Mouse (Mus musculus): ENCODE results near the gene Dpep3. TPM values are rescaled to one million over a fixed set of nuclear protein-coding genes. Genes with fewer than 3 reads are reported as not detected.
"Not testable (repeated sequence)": the region's sequence is repeated elsewhere in the genome, so short reads cannot be mapped to it uniquely, and the experiment has no call there.

The Dpep3 gene
- polyA plus RNA-seq, 1 experiment from 2014 or later: not detected

GRCm38 (mm10) chr8:105990856-105991387 is 11.7 kb upstream of the Dpep3 start, which contains the start of gene Dus2:
Gene Dus2, plus strand, starts transcription at chr8:105991337.
- Histone ChIP-seq H3K9ac (replicated peaks; ENCODE audit: low read depth, low read length) (peak within 1 kb of the TSS; percentile 23), H3K4me2 (ENCODE audit: low read length) (no peak within 1 kb of the TSS), H3K27ac (ENCODE audit: low read length) (no peak within 1 kb of the TSS), H3K9me3 (ENCODE audit: control insufficient read depth, low read length) (no peaks in the 10 kb centered on the region), H3K4me1 (replicated peaks; ENCODE audit: control insufficient read depth, insufficient read depth, low read length) (no peaks in the 10 kb centered on the region; the same call in 1 of the 2 replicates), H3K27me3 (replicated peaks; ENCODE audit: control insufficient read depth, insufficient read depth, low read length) (no peaks in the 10 kb centered on the region), H3K4me3 (replicated peaks; ENCODE audit: low read length) (no peak within 1 kb of the TSS), H3K36me3 (ENCODE audit: control insufficient read depth, insufficient read depth) (no peaks in the 10 kb centered on the region)
- 11% methylated on average over 15 of the region's 15 CpGs for WGBS
- peak; percentile 50; the same call in 1 of the 2 replicates for ATAC-seq

GRCm38 (mm10) chr8:105988546-105988945 is 9.3 kb upstream of the Dpep3 start:
- ATAC-seq: no peak
- WGBS: 85% methylated on average over 11 of the region's 11 CpGs
- H3K9me3 ChIP-seq (ENCODE audit: control insufficient read depth, low read length): no peaks in the 10 kb centered on the region
- no peak overlapping the region for H3K27ac ChIP-seq (ENCODE audit: low read length)
- no peak overlapping the region for H3K4me3 ChIP-seq (replicated peaks; ENCODE audit: low read length)
- H3K9ac ChIP-seq (replicated peaks; ENCODE audit: low read depth, low read length): no peak overlapping the region
- H3K36me3 ChIP-seq (ENCODE audit: control insufficient read depth, insufficient read depth): no peaks in the 10 kb centered on the region
- no peaks in the 10 kb centered on the region for H3K27me3 ChIP-seq (replicated peaks; ENCODE audit: control insufficient read depth, insufficient read depth, low read length)
- H3K4me2 ChIP-seq (ENCODE audit: low read length): no peak overlapping the region
- H3K4me1 ChIP-seq (replicated peaks; ENCODE audit: control insufficient read depth, insufficient read depth, low read length): no peaks in the 10 kb centered on the region; the same call in 1 of the 2 replicates

GRCm38 (mm10) chr8:105983406-105983805 is 4.2 kb upstream of the Dpep3 start:
- H3K9ac ChIP-seq (replicated peaks; ENCODE audit: low read depth, low read length); H3K4me3 ChIP-seq (replicated peaks; ENCODE audit: low read length); H3K4me2 ChIP-seq (ENCODE audit: low read length); H3K9me3 ChIP-seq (ENCODE audit: control insufficient read depth, low read length); ATAC-seq; H3K36me3 ChIP-seq (ENCODE audit: control insufficient read depth, insufficient read depth); H3K27ac ChIP-seq (ENCODE audit: low read length); H3K4me1 ChIP-seq (replicated peaks; ENCODE audit: control insufficient read depth, insufficient read depth, low read length); H3K27me3 ChIP-seq (replicated peaks; ENCODE audit: control insufficient read depth, insufficient read depth, low read length): not testable (repeated sequence)
- WGBS: 85% methylated on average over 11 of the region's 11 CpGs

GRCm38 (mm10) chr8:105981146-105981545 is 1.9 kb upstream of the Dpep3 start:
- Histone ChIP-seq H3K27me3 (replicated peaks; ENCODE audit: control insufficient read depth, insufficient read depth, low read length) (no peaks in the 10 kb centered on the region), H3K36me3 (ENCODE audit: control insufficient read depth, insufficient read depth) (no peaks in the 10 kb centered on the region), H3K4me1 (replicated peaks; ENCODE audit: control insufficient read depth, insufficient read depth, low read length) (no peaks in the 10 kb centered on the region), H3K4me3 (replicated peaks; ENCODE audit: low read length) (no peak overlapping the region), H3K9me3 (ENCODE audit: control insufficient read depth, low read length) (no peaks in the 10 kb centered on the region), H3K4me2 (ENCODE audit: low read length) (no peak overlapping the region), H3K9ac (replicated peaks; ENCODE audit: low read depth, low read length) (no peak overlapping the region), H3K27ac (ENCODE audit: low read length) (no peak overlapping the region)
- WGBS: 94% methylated on average over 1 of the region's 1 CpGs
- ATAC-seq: no peak

- Histone ChIP-seq H3K9ac (replicated peaks; ENCODE audit: low read depth, low read length) (no peak overlapping the region), H3K27me3 (replicated peaks; ENCODE audit: control insufficient read depth, insufficient read depth, low read length) (no peaks in the 10 kb centered on the region), H3K4me1 (replicated peaks; ENCODE audit: control insufficient read depth, insufficient read depth, low read length) (no peaks in the 10 kb centered on the region), H3K27ac (ENCODE audit: low read length) (no peak overlapping the region), H3K36me3 (ENCODE audit: control insufficient read depth, insufficient read depth) (no peaks in the 10 kb centered on the region), H3K4me3 (replicated peaks; ENCODE audit: low read length) (no peak overlapping the region), H3K9me3 (ENCODE audit: control insufficient read depth, low read length) (no peaks in the 10 kb centered on the region), H3K4me2 (ENCODE audit: low read length) (no peak overlapping the region)
- no peak for ATAC-seq
- 62% methylated on average over 7 of the region's 7 CpGs for WGBS
Measured at GRCm38 (mm10) chr8:105975363-105975762, 3.9 kb downstream of the Dpep3 start.

- Histone ChIP-seq H3K4me3 (replicated peaks; ENCODE audit: low read length) (no peak overlapping the region), H3K4me2 (ENCODE audit: low read length) (no peak overlapping the region), H3K9ac (replicated peaks; ENCODE audit: low read depth, low read length) (no peak overlapping the region), H3K36me3 (ENCODE audit: control insufficient read depth, insufficient read depth) (no peaks in the 10 kb centered on the region), H3K4me1 (replicated peaks; ENCODE audit: control insufficient read depth, insufficient read depth, low read length) (no peaks in the 10 kb centered on the region), H3K27ac (ENCODE audit: low read length) (no peak overlapping the region), H3K9me3 (ENCODE audit: control insufficient read depth, low read length) (no peaks in the 10 kb centered on the region), H3K27me3 (replicated peaks; ENCODE audit: control insufficient read depth, insufficient read depth, low read length) (peaks cover 11% of the 10 kb centered on the region)
- ATAC-seq: no peak
- WGBS: 73% methylated on average over 8 of the region's 8 CpGs
Measured at GRCm38 (mm10) chr8:105971019-105971720, 8.1 kb downstream of the Dpep3 start.

- H3K27ac ChIP-seq (ENCODE audit: low read length): no peak overlapping the region
- no peak overlapping the region for H3K4me2 ChIP-seq (ENCODE audit: low read length)
- no peak overlapping the region for H3K9ac ChIP-seq (replicated peaks; ENCODE audit: low read depth, low read length)
- H3K27me3 ChIP-seq (replicated peaks; ENCODE audit: control insufficient read depth, insufficient read depth, low read length): peaks cover 15% of the 10 kb centered on the region
- H3K4me1 ChIP-seq (replicated peaks; ENCODE audit: control insufficient read depth, insufficient read depth, low read length): no peaks in the 10 kb centered on the region
- 64% methylated on average over 1 of the region's 1 CpGs for WGBS
- no peaks in the 10 kb centered on the region for H3K36me3 ChIP-seq (ENCODE audit: control insufficient read depth, insufficient read depth)
- no peaks in the 10 kb centered on the region for H3K9me3 ChIP-seq (ENCODE audit: control insufficient read depth, low read length)
- no peak overlapping the region for H3K4me3 ChIP-seq (replicated peaks; ENCODE audit: low read length)
- no peak for ATAC-seq
Measured at GRCm38 (mm10) chr8:105969367-105969766, 9.9 kb downstream of the Dpep3 start.

GRCm38 (mm10) chr8:105966692-105967311 is 12.4 kb downstream of the Dpep3 start:
- ATAC-seq: 0 out of 2 replicates have a peak, but pooled peaks have one; percentile 10
- no peak overlapping the region for H3K9ac ChIP-seq (replicated peaks; ENCODE audit: low read depth, low read length)
- H3K4me2 ChIP-seq (ENCODE audit: low read length): no peak overlapping the region
- 8% methylated on average over 19 of the region's 19 CpGs for WGBS
- H3K4me1 ChIP-seq (replicated peaks; ENCODE audit: control insufficient read depth, insufficient read depth, low read length): no peaks in the 10 kb centered on the region
- H3K9me3 ChIP-seq (ENCODE audit: control insufficient read depth, low read length): no peaks in the 10 kb centered on the region
- no peak overlapping the region for H3K4me3 ChIP-seq (replicated peaks; ENCODE audit: low read length)
- no peaks in the 10 kb centered on the region for H3K36me3 ChIP-seq (ENCODE audit: control insufficient read depth, insufficient read depth)
- H3K27ac ChIP-seq (ENCODE audit: low read length): no peak overlapping the region
- H3K27me3 ChIP-seq (replicated peaks; ENCODE audit: control insufficient read depth, insufficient read depth, low read length): peaks cover 15% of the 10 kb centered on the region

- Histone ChIP-seq H3K4me1 (replicated peaks; ENCODE audit: control insufficient read depth, insufficient read depth, low read length) (no peaks in the 10 kb centered on the region), H3K4me3 (replicated peaks; ENCODE audit: low read length) (peak within 1 kb of the TSS; percentile 59), H3K9ac (replicated peaks; ENCODE audit: low read depth, low read length) (peak within 1 kb of the TSS; percentile 70), H3K9me3 (ENCODE audit: control insufficient read depth, low read length) (no peaks in the 10 kb centered on the region), H3K27me3 (replicated peaks; ENCODE audit: control insufficient read depth, insufficient read depth, low read length) (peaks cover 15% of the 10 kb centered on the region), H3K36me3 (ENCODE audit: control insufficient read depth, insufficient read depth) (no peaks in the 10 kb centered on the region), H3K4me2 (ENCODE audit: low read length) (peak within 1 kb of the TSS; percentile 67), H3K27ac (ENCODE audit: low read length) (no peak within 1 kb of the TSS)
- ATAC-seq: peak; percentile 87
- WGBS: under 1% methylated on average over 46 of the region's 47 CpGs
Measured at GRCm38 (mm10) chr8:105965905-105966341, 13.3 kb downstream of the Dpep3 start, which contains the start of gene Slc12a4. Gene Slc12a4, minus strand, starts transcription at chr8:105966097.

All from forebrain, embryonic 16.5 days (tissue).